Mouse (Mus musculus) macrophage (primary cell): Measurements from ENCODE around the gene Myo18b. TPM values are rescaled to one million over a fixed set of nuclear protein-coding genes. Genes with fewer than 3 reads are reported as not detected.

ENCODE experiments used
- H3K27ac ChIP-seq: fragments of 350-480 bp; formaldehyde crosslinking; 2 replicates; pipeline ENCODE4 v1.9.0; 2021
- H3K36me3 ChIP-seq: fragments of 350-480 bp; formaldehyde crosslinking; 2 replicates; pipeline ENCODE4 v1.9.0; 2021; ENCODE audit errors: inconsistent target
- H3K4me3 ChIP-seq: fragments of 350-480 bp; formaldehyde crosslinking; 2 replicates; pipeline ENCODE4 v1.9.0; 2021; ENCODE audit errors: inconsistent target
- H3K79me2 ChIP-seq: fragments of 350-480 bp; formaldehyde crosslinking; 2 replicates; pipeline ENCODE4 v1.9.0; 2021; ENCODE audit errors: inconsistent target
- WGBS: methylation state at CpG from one replicate; pipeline ENCODE4 v1.1.7; 2026; ENCODE audit warnings: inconsistent platforms; ENCODE audit not compliant: missing documents; 5-methylcytosine and 5-hydroxymethylcytosine counted together
- polyA plus RNA-seq: library from polyadenylated mRNA; stranded (reverse); fragments of 250-400 nt; gene quantifications from 3 replicates; pipeline ENCODE4 v1.2.4, GENCODE M21; 2018; ENCODE audit warnings: inconsistent platforms

The Myo18b gene
- polyA plus RNA-seq, 1 experiment from 2014 or later, result 0.06 TPM

DNA sequence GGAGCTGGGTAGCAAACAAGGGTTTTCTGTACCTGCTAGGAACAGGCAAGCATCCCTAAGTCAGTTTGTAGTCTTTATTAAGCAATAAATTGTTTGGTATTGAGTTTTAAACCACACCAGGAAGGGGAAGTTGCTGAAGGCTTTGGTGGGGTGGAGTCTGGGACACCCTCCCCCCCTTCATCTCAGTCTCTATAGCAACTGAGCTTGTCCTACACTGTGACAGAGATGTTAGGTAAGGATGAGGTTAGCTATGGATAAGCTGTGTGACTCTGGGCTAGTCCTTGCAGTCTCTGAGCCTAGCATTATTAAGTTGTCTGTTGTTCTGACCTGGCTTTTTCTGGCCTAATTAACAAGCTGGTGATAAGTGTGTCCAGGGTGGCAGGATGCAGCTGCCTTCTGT lies 254.4 kb downstream of the Myo18b start:
- no peaks in the 10 kb centered on the region for H3K36me3 ChIP-seq
- no peak overlapping the region for H3K27ac ChIP-seq
- no peaks in the 10 kb centered on the region for H3K79me2 ChIP-seq
- no peak overlapping the region for H3K4me3 ChIP-seq

DNA sequence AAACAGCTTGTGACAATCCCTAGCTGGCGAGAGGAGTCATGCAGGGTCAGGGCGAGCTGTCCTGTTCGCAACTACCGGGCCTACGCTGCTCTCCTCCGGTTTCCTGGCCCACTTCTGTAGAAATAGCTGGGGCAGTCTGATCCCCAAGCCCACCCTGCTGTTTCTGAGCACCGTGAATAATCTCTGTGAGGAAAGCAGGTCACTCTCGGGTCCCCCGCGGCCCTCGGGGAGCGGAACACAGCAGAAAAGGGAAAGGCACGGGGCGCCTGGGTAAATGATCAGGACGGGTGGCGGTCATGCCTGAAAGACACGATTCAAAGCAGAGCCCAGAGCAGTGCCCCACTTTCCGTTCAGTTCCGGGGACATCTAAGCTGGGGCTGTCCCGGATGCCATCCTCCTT lies 255.0 kb downstream of the Myo18b start:
- 18% methylated on average over 20 of the region's 20 CpGs for WGBS
- no peak overlapping the region for H3K4me3 ChIP-seq
- H3K27ac ChIP-seq, result no peak overlapping the region
- no peaks in the 10 kb centered on the region for H3K36me3 ChIP-seq
- no peaks in the 10 kb centered on the region for H3K79me2 ChIP-seq

DNA sequence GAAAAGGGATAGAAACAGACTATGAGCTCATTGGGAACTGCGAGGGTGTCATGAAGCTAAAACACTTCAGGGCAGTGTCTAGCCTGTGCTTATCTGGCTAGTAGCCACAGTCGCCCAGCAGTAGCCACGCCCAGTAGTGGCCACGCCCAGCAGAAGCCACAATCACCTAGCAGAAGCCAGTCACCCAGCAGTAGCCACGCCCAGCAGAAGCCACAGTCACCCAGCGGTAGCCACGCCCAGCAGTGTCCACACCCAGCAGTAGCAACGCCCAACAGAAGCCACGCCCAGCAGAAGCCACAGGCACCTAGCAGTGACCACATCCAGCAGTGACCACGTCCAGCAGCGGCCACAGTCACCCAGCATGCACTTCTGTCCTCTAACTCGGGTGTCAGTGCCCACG lies 255.5 kb downstream of the Myo18b start:
- no peak overlapping the region for H3K27ac ChIP-seq
- no peaks in the 10 kb centered on the region for H3K79me2 ChIP-seq
- 22% methylated on average over 9 of the region's 13 CpGs for WGBS
- H3K36me3 ChIP-seq, result no peaks in the 10 kb centered on the region
- no peak overlapping the region for H3K4me3 ChIP-seq

Other genes with a start within 250 kb of the Myo18b start
- gene Grk3, start 119.4 kb upstream of the Myo18b start, polyA plus RNA-seq, result 2.0 to 8.0 TPM (median 3.6 TPM) in 3 replicates
- gene Crybb2, start 173.8 kb upstream of the Myo18b start, polyA plus RNA-seq, result not detected in 3 replicates
- gene Crybb3, start 185.2 kb upstream of the Myo18b start, polyA plus RNA-seq, result not detected in 3 replicates